Mouse (Mus musculus): ENCODE data around the gene Sptan1.

- TF ChIP-seq CTCF (IDR thresholded peaks at IDR 0.05) (no peak), EP300 (IDR thresholded peaks at IDR 0.05) (no peak)
These were observed 4.1 kb upstream of the Sptan1 start for GRCm38 (mm10) chr2:29961246-29961645.

Data from lung, postnatal 0 days (tissue).